Mouse (Mus musculus) frontal cortex, postnatal 14 days (tissue): ENCODE results near the gene Actn4.

ENCODE experiments used
- DNase-seq, 2 experiments: peaks; one replicate each; pipeline ENCODE4 v3.0.0; 2022; ENCODE audit warnings: low spot score in 2 of 2

Actn4 gene

DNA sequence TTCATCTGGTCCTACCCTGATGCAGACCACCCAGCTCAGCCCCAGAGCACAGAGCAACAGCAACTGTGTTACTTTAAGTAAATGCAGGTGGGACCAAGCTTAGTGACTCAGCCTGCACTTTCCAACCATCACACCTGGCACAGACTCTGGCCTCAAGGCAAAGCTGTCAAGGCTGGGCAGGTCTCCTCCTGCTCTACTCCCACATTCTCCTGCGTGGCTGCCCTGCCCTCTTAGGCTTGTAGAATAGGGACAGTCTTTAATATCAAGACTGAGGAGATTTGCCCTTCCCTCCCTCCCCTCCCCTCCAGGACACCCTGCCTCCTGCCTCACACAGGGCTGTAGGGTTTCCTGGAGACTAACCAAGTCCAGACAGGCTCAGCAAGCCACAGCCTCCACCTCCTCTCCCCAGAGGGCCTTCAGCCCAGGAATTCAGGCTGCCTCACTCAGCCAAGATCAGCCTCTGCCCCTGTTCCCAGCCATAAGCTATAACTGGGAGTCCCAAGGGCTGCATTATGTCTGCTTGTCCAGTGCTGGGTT lies 112.4 kb downstream of the Actn4 start:
- DNase-seq, result no peak

DNA sequence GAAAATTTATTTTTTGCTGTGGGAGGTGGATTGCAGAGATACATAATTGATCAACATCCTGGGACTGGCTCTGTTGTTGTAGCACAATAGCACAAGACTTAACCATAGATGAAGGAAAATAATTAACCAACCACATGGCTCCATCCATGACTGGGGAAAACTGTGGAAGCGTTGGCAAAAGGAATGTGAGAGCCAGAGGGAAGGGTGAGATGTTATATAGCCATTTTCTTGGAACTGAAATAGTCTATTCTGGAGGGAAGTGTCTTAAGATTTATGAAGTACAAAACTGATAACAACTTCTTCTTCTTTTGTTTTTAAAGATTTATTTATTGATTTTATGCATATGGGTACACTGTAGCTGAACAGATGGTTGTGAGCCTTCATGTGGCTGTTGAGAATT lies 114.9 kb downstream of the Actn4 start:
- no peak for DNase-seq
